Mouse (Mus musculus): ENCODE data around the gene Flrt1. TPM values are rescaled to one million over a fixed set of nuclear protein-coding genes. Genes with fewer than 3 reads are reported as not detected.
A peak's percentile ranks its signal among the peaks of the same experiment; 100 is the strongest.

Flrt1 gene
- polyA plus RNA-seq (2015; fragmentation: Nextera tagmentation; extraction: Ambion mirVana), result 0.14 and 0.17 TPM in 2 replicates

DNA sequence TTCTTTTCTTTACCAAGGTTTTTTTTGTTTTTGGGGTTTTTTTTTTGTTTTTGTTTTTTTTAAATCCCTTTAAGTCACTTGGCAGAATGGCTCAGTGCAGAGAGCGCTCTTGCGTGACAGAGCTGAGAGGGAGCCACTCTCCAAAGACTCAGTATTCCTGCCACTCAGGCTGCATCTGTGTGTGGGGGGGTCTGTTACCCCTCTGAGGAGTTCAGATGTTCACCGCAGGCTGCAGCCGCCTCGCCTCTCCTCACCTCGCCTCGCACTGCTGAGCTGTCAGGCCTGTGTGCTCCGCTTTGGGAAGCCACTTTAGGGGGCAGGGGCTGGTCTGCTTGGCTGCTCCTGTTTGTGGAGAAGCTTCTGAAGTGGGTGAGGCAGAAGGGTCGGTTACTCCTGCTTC lies at the start of gene Flrt1:
Gene Flrt1, minus strand, starts transcription at position 186 of the 400 bp plus-strand sequence.
- H3K27ac ChIP-seq, result no peak within 1 kb of the TSS
- 72% methylated on average over 9 of the region's 9 CpGs for WGBS (ENCODE audit: insufficient replicate concordance)
- no peaks in the 10 kb centered on the region for H3K36me3 ChIP-seq
- no peak for ATAC-seq (ENCODE audit: low read depth)
- H3K9ac ChIP-seq, result no peak within 1 kb of the TSS; the same call in 1 of the 2 replicates
- DNase-seq, result no peak
- H3K4me2 ChIP-seq, result no peak within 1 kb of the TSS
- peaks cover 27% of the 10 kb centered on the region for H3K4me1 ChIP-seq (replicated peaks)
- H3K4me3 ChIP-seq (replicated peaks), result no peak within 1 kb of the TSS
- H3K27me3 ChIP-seq, result peaks cover 4% of the 10 kb centered on the region
- no peaks in the 10 kb centered on the region for H3K9me3 ChIP-seq (replicated peaks)

DNA sequence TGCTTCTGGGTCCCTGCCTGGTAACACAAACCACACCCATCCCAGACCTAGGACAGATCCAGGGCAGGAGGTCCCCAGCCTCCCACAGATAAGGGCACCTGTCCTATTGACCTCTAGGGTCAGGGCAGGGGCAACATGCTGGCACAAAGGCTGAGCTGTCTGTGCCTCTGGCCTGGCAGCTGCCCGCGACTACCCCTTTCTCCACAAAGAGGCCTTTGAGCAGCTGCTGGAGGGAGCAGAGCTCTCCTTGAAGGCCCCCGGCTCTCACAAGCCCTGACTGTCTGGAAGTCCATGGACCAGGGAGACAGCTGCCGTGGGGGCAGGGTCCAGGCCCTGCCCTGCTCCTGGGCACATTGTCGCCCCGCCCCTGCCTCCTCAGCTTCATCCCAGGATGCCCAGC lies 49.7 kb upstream of the Flrt1 start:
- H3K9me3 ChIP-seq (replicated peaks), result no peaks in the 10 kb centered on the region
- no peak overlapping the region for H3K4me2 ChIP-seq
- peaks cover 8% of the 10 kb centered on the region for H3K4me1 ChIP-seq (replicated peaks)
- H3K27me3 ChIP-seq, result peaks cover 79% of the 10 kb centered on the region
- H3K27ac ChIP-seq, result no peak overlapping the region
- ATAC-seq (ENCODE audit: low read depth), result no peak
- 66% methylated on average over 6 of the region's 6 CpGs for WGBS (ENCODE audit: insufficient replicate concordance)
- H3K36me3 ChIP-seq, result no peaks in the 10 kb centered on the region
- no peak overlapping the region for H3K4me3 ChIP-seq (replicated peaks)
- DNase-seq, result no peak
- no peak overlapping the region for H3K9ac ChIP-seq

DNA sequence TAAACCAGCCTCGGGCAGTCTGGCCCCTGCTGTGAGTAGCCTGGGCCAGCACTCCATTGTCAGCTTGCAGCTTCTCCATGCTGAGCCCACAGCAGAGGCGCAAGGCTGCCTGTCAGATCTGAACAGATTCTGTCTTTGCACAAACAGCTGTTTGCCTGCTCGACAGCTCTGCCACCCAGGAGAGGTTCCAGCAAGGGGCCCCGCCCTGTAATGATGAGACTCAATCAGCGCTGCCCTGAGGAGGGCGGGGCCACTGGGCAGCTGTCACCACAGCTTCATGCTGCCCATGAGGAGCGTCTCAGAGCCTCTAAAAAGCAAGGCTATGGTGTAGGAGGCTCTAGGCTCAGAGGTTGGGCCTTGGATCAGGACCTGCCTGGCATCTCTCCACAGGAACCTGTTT lies 47.7 kb upstream of the Flrt1 start:
- peaks cover 79% of the 10 kb centered on the region for H3K27me3 ChIP-seq
- no peak overlapping the region for H3K9ac ChIP-seq
- ATAC-seq (ENCODE audit: low read depth), result no peak

DNA sequence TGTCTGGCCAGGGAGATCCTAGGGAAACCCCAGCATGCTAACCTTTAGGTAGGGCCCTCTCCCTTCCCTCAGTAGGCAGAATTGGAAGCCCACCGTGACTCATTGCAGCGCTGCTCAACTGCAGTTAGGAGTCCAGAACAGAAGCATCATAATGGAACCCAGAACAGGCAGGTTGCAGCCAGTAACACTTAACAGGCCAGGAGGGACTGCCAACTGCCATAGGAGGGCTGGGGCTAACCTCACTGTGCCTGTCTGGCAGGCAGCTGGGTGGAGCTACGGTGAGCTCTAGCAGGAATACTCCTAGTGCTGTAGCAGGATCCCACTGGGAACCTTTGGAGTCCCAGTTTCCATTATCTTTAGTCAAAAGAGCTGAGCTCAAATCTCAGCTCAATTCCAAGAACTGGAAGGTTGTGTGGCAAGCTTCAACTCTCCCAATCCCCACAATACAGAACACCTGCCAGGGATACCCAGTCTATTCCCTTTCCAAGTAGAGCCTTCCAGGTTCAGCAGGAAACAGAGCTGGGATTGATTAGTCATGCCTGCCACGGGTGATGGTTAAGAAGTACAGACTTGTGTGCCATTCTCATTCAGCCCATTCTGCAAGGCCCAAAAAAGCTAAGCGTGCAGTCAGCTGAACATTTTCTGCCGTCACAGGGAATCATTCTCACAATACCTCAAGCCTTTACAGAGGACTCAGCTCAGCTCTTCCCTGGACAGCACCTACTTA lies 46.6 kb upstream of the Flrt1 start:
- Histone ChIP-seq H3K9ac (no peak overlapping the region), H3K36me3 (no peaks in the 10 kb centered on the region), H3K27ac (no peak overlapping the region), H3K4me3 (replicated peaks) (no peak overlapping the region), H3K27me3 (peaks cover 79% of the 10 kb centered on the region), H3K9me3 (replicated peaks) (no peaks in the 10 kb centered on the region), H3K4me1 (replicated peaks) (peaks cover 6% of the 10 kb centered on the region; the same call in 1 of the 2 replicates), H3K4me2 (no peak overlapping the region)
- DNase-seq (no peak), ATAC-seq (ENCODE audit: low read depth) (no peak)
- WGBS (ENCODE audit: insufficient replicate concordance), result 68% methylated on average over 6 of the region's 6 CpGs

More for the DNA sequence above, 47.7 kb upstream of the Flrt1 start:
- H3K9me3 ChIP-seq (replicated peaks), result no peaks in the 10 kb centered on the region
- WGBS (ENCODE audit: insufficient replicate concordance), result 27% methylated on average over 7 of the region's 7 CpGs
- no peak overlapping the region for H3K27ac ChIP-seq
- H3K36me3 ChIP-seq, result no peaks in the 10 kb centered on the region
- no peak overlapping the region for H3K4me2 ChIP-seq
- peaks cover 6% of the 10 kb centered on the region; the same call in 1 of the 2 replicates for H3K4me1 ChIP-seq (replicated peaks)
- H3K4me3 ChIP-seq (replicated peaks), result no peak overlapping the region
- DNase-seq, result no peak

DNA sequence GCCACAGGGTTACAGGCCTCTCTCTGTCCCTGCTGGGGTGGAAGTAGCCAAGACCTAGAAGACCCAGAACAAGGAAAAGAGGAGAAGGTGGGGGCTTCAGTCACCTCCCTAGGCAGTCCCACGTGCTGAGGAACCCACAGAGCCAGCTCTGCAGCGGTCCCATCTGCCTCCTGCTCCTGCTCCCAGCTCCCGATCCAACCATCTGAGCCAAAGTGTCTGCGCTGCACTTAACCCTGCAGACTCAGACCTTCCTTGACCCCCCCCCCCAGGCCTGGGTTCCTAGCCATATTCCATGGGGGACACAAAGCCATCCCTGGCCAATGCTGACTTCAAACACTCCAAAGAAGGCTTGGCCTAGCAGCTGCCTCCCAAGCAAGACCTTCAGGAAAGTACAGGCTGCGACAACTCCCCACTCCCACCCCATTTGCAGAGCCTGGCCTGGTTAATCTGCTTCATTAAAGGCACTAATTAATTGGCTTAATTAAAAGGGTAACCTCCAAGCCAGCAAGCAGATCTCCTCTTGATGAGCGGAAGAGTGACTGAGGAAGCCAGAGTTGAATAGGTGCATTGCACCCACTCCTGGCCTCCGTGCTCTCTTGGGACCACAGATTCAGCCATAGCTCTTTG lies 45.9 kb upstream of the Flrt1 start:
- no peak for ATAC-seq (ENCODE audit: low read depth)
- WGBS (ENCODE audit: insufficient replicate concordance), result 65% methylated on average over 7 of the region's 7 CpGs
- no peak overlapping the region for H3K27ac ChIP-seq

DNA sequence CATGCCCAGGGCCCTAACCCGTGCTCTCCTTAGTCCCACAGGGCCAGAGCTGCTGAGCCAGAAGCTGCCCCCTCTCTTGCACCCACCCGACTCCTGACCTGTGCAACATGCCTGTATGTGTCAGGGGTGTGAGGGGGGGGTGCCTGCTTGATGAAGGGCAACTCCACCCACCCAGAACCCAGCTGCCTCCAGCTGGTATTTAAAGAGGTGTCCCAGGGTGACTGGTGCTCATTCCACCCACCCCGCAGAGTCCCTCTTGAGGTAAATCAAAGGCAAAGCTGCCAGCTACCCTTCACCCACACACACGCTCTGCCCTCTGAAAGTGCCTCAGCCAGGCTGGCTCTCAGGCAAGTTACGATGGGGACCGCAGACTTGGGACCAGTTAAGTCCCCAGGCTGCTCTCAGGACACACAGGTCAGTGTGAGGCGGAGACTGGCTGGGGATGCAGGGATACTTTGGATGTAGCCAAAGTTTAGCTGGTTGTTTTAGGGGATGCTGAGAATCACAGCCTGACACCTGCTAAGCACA lies 43.7 kb upstream of the Flrt1 start:
- Histone ChIP-seq H3K27me3 (peaks cover 90% of the 10 kb centered on the region), H3K9ac (no peak overlapping the region), H3K4me3 (replicated peaks) (no peak overlapping the region), H3K4me1 (replicated peaks) (peaks cover 11% of the 10 kb centered on the region), H3K36me3 (no peaks in the 10 kb centered on the region), H3K9me3 (replicated peaks) (no peaks in the 10 kb centered on the region), H3K27ac (no peak overlapping the region), H3K4me2 (no peak overlapping the region)
- 60% methylated on average over 7 of the region's 7 CpGs for WGBS (ENCODE audit: insufficient replicate concordance)
- DNase-seq (no peak), ATAC-seq (ENCODE audit: low read depth) (no peak)

More for the DNA sequence above, 45.9 kb upstream of the Flrt1 start:
- H3K36me3 ChIP-seq, result no peaks in the 10 kb centered on the region
- H3K4me1 ChIP-seq (replicated peaks), result peaks cover 6% of the 10 kb centered on the region; the same call in 1 of the 2 replicates
- H3K4me2 ChIP-seq, result no peak overlapping the region
- peaks cover 79% of the 10 kb centered on the region for H3K27me3 ChIP-seq
- H3K4me3 ChIP-seq (replicated peaks), result no peak overlapping the region
- no peak for DNase-seq
- H3K9me3 ChIP-seq (replicated peaks), result no peaks in the 10 kb centered on the region
- H3K9ac ChIP-seq, result no peak overlapping the region

DNA sequence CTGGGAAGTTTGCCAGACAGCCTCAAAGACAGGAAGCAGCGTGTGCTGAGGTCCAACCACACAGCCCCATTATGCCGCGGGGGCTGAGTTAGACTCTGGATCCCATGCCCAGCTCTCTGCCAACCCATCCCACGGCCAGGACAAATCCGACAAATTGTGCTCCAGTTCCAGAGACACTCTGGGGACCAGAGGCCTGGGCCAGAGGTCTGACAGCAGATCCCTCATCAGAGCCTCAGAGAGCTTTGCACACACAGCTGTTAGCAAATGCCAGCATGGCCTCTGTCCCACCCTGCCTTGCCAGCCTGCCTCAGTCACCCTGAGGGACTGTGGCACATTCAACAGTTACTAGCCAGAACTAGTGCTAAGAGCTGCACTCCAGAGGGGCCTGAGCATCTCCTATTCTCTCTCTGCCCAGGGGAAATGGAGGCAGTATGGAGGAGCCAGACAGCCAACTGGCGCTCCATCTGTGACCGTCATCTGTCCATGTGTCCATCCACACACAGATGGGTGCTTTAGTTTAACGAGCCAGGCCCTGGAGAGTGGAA lies 43.1 kb upstream of the Flrt1 start:
- 53% methylated on average over 8 of the region's 8 CpGs for WGBS (ENCODE audit: insufficient replicate concordance)
- no peak overlapping the region for H3K27ac ChIP-seq
- H3K9ac ChIP-seq, result no peak overlapping the region
- no peaks in the 10 kb centered on the region for H3K9me3 ChIP-seq (replicated peaks)
- peaks cover 91% of the 10 kb centered on the region for H3K27me3 ChIP-seq
- DNase-seq, result no peak
- H3K4me2 ChIP-seq, result no peak overlapping the region
- no peak overlapping the region for H3K4me3 ChIP-seq (replicated peaks)
- H3K36me3 ChIP-seq, result no peaks in the 10 kb centered on the region
- peaks cover 17% of the 10 kb centered on the region for H3K4me1 ChIP-seq (replicated peaks)
- ATAC-seq (ENCODE audit: low read depth), result no peak

DNA sequence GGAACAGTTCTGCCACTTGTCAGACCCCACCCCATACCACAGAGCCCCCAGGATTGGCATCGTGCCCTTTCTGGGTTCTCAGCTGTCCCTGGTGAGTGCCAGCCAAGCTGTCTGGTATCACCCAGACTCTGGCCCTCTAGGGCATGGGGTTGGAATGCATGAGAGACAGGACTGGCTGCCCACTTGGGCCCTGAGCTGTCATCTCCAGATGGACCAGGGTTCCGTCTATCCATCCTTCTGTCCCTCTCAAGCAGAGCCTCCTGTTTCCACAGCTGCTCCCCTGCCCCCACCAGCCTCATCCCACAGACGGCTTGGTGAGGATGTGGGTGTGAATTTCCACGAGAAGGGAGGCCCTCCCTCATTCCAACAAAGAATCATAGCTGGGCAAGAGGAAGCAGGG lies 42.6 kb upstream of the Flrt1 start:
- no peak overlapping the region for H3K27ac ChIP-seq
- ATAC-seq (ENCODE audit: low read depth) (no peak), DNase-seq (no peak)
- WGBS (ENCODE audit: insufficient replicate concordance), result 34% methylated on average over 4 of the region's 4 CpGs
- H3K4me3 ChIP-seq (replicated peaks), result no peak overlapping the region
- H3K9me3 ChIP-seq (replicated peaks), result no peaks in the 10 kb centered on the region
- H3K36me3 ChIP-seq, result no peaks in the 10 kb centered on the region
- no peak overlapping the region for H3K9ac ChIP-seq
- H3K4me1 ChIP-seq (replicated peaks), result peaks cover 18% of the 10 kb centered on the region
- peaks cover 92% of the 10 kb centered on the region for H3K27me3 ChIP-seq
- H3K4me2 ChIP-seq, result no peak overlapping the region

DNA sequence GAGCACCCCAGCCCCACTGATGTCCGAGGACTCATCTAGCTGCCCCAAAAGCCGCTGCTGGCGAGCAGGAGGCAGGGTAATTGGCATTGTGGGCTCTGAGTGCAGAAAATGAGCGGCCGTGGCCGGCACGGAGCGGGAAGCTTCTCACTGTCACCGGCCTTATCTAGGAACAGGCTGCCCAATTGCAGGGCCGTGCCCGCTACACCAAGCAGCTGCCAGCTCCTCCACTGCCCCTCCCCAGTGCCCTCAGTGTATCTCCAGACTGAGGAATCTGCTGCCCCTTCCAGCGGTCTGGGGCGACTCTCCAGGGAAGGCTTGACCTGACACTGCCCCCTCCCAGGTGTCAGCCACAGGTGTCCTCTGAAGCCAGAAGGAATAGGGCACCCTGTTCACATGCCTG lies 40.8 kb upstream of the Flrt1 start:
- ATAC-seq (ENCODE audit: low read depth) (no peak), DNase-seq (no peak)
- Histone ChIP-seq H3K4me1 (replicated peaks) (peaks cover 15% of the 10 kb centered on the region), H3K27me3 (peaks cover 97% of the 10 kb centered on the region), H3K4me2 (no peak overlapping the region), H3K9me3 (replicated peaks) (no peaks in the 10 kb centered on the region), H3K27ac (no peak overlapping the region), H3K4me3 (replicated peaks) (no peak overlapping the region), H3K9ac (no peak overlapping the region), H3K36me3 (no peaks in the 10 kb centered on the region)
- 62% methylated on average over 13 of the region's 13 CpGs for WGBS (ENCODE audit: insufficient replicate concordance)

DNA sequence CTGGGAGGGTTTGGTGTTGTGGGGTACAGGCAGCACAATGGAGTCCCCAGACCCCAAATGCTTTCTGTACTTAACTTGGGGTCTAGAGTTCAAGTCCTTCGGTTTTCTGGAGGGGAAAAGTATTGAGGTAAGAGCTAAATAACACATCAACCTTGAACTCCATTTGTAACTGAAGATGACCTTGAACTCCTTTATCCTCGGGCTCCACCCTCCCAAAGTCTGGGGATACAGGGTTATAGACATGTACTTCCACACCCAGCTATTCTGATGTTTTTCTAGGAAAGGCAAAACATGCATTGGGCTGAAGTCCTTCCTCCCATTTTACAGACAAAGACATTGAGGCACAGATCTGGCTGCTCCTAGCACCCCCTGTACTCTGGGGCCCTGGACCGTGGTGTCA lies 38.9 kb upstream of the Flrt1 start:
- peaks cover 79% of the 10 kb centered on the region for H3K27me3 ChIP-seq
- H3K9me3 ChIP-seq (replicated peaks), result no peaks in the 10 kb centered on the region
- 50% methylated on average over 3 of the region's 3 CpGs for WGBS (ENCODE audit: insufficient replicate concordance)
- H3K36me3 ChIP-seq, result no peaks in the 10 kb centered on the region
- H3K4me3 ChIP-seq (replicated peaks), result peak overlapping the region; percentile 35
- DNase-seq, result no peak
- peak overlapping the region; percentile 64 for H3K4me2 ChIP-seq
- ATAC-seq (ENCODE audit: low read depth), result no peak
- H3K27ac ChIP-seq, result no peak overlapping the region
- H3K4me1 ChIP-seq (replicated peaks), result peaks cover 15% of the 10 kb centered on the region
- H3K9ac ChIP-seq, result no peak overlapping the region

DNA sequence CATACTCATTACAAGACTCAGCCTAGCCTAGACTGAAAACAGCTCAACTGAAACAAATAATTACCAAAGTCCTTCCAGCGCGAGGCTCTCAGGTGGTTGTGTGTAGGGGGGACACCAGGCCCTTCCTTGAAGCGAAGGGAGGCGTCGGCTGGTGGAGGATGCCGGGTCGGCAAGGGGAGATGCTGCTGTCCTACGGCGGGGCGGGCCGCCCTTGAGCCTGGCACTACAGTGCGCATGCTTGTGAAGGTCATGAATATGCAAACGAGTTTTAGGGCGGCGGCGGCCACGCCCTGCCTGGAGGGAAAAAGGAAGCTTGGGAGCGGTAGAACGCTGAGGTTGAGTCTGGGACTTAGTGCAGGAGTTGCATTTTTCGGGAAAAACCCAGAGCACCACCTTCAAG lies 38.3 kb upstream of the Flrt1 start:
- DNase-seq (peak; percentile 69), ATAC-seq (ENCODE audit: low read depth) (peak; percentile 74)
- Histone ChIP-seq H3K27ac (no peak overlapping the region), H3K9ac (no peak overlapping the region), H3K4me2 (peak overlapping the region; percentile 64), H3K27me3 (peaks cover 75% of the 10 kb centered on the region), H3K4me3 (replicated peaks) (peak overlapping the region; percentile 35), H3K4me1 (replicated peaks) (peaks cover 15% of the 10 kb centered on the region), H3K36me3 (no peaks in the 10 kb centered on the region), H3K9me3 (replicated peaks) (no peaks in the 10 kb centered on the region)
- WGBS (ENCODE audit: insufficient replicate concordance), result under 1% methylated on average over 20 of the region's 20 CpGs
